Mouse (Mus musculus) hindbrain, embryonic 13.5 days (tissue): ENCODE measurements around the gene Mrpl24. TPM values are rescaled to one million over a fixed set of nuclear protein-coding genes. Genes with fewer than 3 reads are reported as not detected.

Experiments used
- ATAC-seq: fragments of 200-750 bp; cut with Nextera tagmentation; 2 replicates; pipeline ENCODE4 v1.8.0; 2017; ENCODE audit warnings: moderate TSS enrichment; ENCODE audit not compliant: low FRiP score
- H3K27ac ChIP-seq: fragments of 300-500 bp; sonication (generic); 2 replicates; pipeline ENCODE4 v1.5.1; 2015; ENCODE audit warnings: inconsistent platforms, mild to moderate bottlenecking, moderate library complexity
- H3K27me3 ChIP-seq: fragments of 300-500 bp; sonication (generic); 2 replicates; pipeline ENCODE4 v1.6.1; 2015; ENCODE audit warnings: mild to moderate bottlenecking, inconsistent platforms
- H3K36me3 ChIP-seq: fragments of 300-500 bp; sonication (generic); 2 replicates; pipeline ENCODE4 v1.6.1; 2015; ENCODE audit warnings: mild to moderate bottlenecking, inconsistent platforms
- H3K4me1 ChIP-seq: fragments of 300-500 bp; sonication (generic); replicated peaks from 2 replicates; pipeline ENCODE4 v1.6.1; 2015; ENCODE audit warnings: inconsistent platforms
- H3K4me2 ChIP-seq: fragments of 300-500 bp; sonication (generic); 2 replicates; pipeline ENCODE4 v1.6.1; 2015; ENCODE audit warnings: inconsistent platforms, mild to moderate bottlenecking, moderate library complexity
- H3K4me3 ChIP-seq: fragments of 300-500 bp; sonication (generic); 2 replicates; pipeline ENCODE4 v1.5.1; 2015; ENCODE audit warnings: mild to moderate bottlenecking, inconsistent platforms
- H3K9ac ChIP-seq: fragments of 300-500 bp; sonication (generic); 2 replicates; pipeline ENCODE4 v1.6.1; 2015; ENCODE audit warnings: mild to moderate bottlenecking, inconsistent platforms
- H3K9me3 ChIP-seq: fragments of 300-500 bp; sonication (generic); 2 replicates; pipeline ENCODE4 v1.6.1; 2016; ENCODE audit warnings: inconsistent platforms
- WGBS: fragments of 180-500 bp; shearing (Covaris S2); methylation state at CpG from one replicate; pipeline ENCODE4 v1.1.7; 2015; 5-methylcytosine and 5-hydroxymethylcytosine counted together
- polyA plus RNA-seq: library from polyadenylated mRNA; unstranded; fragments of >200 nt; fragmentation: Nextera tagmentation; extraction: Ambion mirVana; gene quantifications from 2 replicates; pipeline ENCODE4 v1.2.1, GENCODE M21; 2015

Gene Mrpl24
- polyA plus RNA-seq, 1 experiment from 2014 or later: 70.1 TPM

DNA sequence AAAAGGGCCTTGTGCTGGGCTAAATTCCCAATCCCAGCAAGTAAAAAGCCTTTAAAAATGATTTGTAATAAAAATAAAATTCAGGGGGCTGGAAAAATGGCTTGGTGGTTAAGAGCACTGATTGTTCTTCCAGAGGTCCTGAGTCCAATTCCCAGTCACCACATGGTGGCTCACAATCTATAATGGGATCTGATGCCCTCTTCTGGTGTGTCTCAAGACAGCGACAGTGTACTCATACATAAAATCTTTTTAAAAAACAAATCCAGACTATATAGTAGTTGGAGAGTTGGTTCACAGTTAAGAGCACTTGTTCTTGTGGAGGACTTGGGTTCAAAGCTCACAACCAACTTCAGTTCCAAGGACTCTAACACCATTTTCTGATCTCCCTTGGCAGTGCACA lies 2.3 kb upstream of the Mrpl24 start:
- 98% methylated on average over 1 of the region's 1 CpGs for WGBS
- no peaks in the 10 kb centered on the region for H3K27me3 ChIP-seq
- H3K9me3 ChIP-seq: no peaks in the 10 kb centered on the region
- no peak overlapping the region for H3K9ac ChIP-seq
- peaks cover 44% of the 10 kb centered on the region for H3K36me3 ChIP-seq
- H3K4me2 ChIP-seq: no peak overlapping the region
- no peak overlapping the region for H3K27ac ChIP-seq
- ATAC-seq: no peak
- H3K4me3 ChIP-seq: no peak overlapping the region
- peaks cover 17% of the 10 kb centered on the region for H3K4me1 ChIP-seq

DNA sequence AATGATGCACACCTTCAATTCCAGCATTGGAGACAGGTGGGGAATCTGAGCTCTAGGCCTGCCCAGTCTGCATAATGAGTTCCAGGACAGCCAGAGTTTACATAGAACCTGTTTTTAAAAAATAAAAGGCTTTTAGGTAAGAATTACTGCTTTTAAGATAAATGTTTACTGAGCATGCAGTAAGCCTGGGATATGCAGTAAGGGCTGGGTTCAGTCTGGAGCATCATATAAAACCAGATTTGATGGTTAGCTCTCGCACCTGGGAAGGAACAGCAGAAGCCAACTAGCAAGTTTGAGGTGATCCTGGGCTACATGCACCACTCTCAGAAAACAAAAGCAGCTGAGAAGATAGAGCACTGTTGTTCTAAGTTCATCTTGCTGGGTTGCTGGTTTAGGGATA lies 755 bp upstream of the Mrpl24 start:
- Histone ChIP-seq H3K4me3 (peak overlapping the region; percentile 71; the same call in 1 of the 2 replicates), H3K27ac (peak overlapping the region; percentile 86; the same call in 1 of the 2 replicates), H3K9ac (no peak overlapping the region), H3K27me3 (no peaks in the 10 kb centered on the region), H3K4me1 (peaks cover 17% of the 10 kb centered on the region), H3K4me2 (peak overlapping the region; percentile 91), H3K9me3 (no peaks in the 10 kb centered on the region), H3K36me3 (peaks cover 53% of the 10 kb centered on the region)
- ATAC-seq: peak; percentile 2; the same call in 1 of the 2 replicates
- 93% methylated on average over 1 of the region's 1 CpGs for WGBS

DNA sequence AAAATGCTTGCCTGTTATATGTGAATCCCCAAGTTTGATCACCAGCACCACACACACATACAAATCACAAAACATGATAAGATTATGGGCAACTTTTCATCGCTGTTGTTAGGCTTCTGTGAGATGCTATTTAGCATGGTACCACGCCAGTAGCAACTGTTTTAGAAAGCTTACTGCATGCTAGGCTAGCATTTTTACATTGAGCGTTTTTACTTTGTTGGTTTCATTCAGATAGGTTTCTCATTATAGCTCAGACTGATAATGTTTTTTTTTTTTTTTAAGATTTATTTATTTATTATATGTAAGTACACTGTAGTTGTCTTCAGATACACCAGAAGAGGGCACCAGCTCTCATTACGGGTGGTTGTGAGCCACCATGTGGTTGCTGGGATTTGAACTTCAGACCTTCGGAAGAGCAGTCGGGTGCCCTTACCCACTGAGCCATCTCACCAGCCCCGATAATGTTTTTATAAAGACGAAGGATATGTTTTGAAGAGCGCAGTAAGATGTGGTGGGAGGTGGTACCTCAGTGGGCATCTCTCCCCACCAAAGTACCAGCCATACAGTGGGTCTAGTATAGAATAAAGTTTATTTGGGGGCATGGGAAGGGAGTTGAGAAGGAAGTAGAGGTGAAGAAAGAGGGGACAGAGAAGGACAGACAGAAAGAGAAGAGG lies 1.1 kb downstream of the Mrpl24 start:
- Histone ChIP-seq H3K36me3 (peaks cover 53% of the 10 kb centered on the region), H3K4me3 (peak overlapping the region; percentile 71), H3K9ac (peak overlapping the region; percentile 81), H3K27ac (no peak overlapping the region; the same call in 1 of the 2 replicates), H3K9me3 (no peaks in the 10 kb centered on the region), H3K4me2 (peak overlapping the region; percentile 91), H3K27me3 (no peaks in the 10 kb centered on the region), H3K4me1 (peaks cover 17% of the 10 kb centered on the region)
- no peak for ATAC-seq
- 64% methylated on average over 9 of the region's 9 CpGs for WGBS

DNA sequence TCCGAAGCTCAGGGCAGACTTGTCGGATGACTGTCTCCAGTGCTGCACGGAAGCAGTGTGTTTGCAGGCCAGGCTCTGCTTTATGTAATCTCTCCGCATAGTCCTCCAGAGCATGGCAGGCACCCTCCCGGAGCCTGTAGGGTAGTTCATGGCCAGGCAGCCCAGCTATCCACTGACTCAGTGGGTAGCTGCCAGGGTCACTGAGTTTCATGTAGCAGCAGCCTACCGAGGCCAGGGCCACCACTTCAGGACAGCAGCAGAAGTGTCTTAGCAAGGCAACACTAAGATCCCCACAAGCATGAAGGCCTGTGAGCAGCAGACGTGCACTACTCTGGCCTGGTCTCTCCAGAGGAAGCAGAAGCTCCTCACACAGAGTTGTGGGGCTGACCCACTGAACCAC lies 5.7 kb downstream of the Mrpl24 start:
- WGBS: 90% methylated on average over 7 of the region's 7 CpGs

DNA sequence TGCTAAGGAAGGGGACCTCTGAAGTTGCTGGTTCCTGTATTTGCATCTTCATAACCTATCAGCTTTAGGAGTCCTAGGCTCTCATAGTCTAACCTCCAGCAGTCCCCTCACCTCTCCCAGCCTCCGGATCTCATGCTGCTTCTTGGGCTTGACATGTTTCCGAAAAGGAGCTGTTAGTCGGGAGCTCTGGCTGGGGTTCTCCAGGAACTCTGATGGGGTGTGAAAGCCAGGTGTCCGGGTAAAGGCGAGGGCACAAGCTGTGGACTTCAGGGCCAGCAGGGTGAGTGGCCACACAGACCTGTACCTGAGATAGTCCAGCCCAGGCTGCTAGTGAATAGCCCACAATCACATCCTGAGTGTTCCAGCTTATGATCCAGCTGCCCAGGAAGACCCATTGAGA lies 8.1 kb downstream of the Mrpl24 start:
- peaks cover 26% of the 10 kb centered on the region for H3K4me1 ChIP-seq
- ATAC-seq: no peak
- H3K9me3 ChIP-seq: no peaks in the 10 kb centered on the region
- no peak overlapping the region for H3K4me2 ChIP-seq
- no peak overlapping the region for H3K27ac ChIP-seq
- H3K4me3 ChIP-seq: no peak overlapping the region
- H3K9ac ChIP-seq: no peak overlapping the region
- peaks cover 57% of the 10 kb centered on the region for H3K36me3 ChIP-seq
- 90% methylated on average over 5 of the region's 5 CpGs for WGBS
- H3K27me3 ChIP-seq: no peaks in the 10 kb centered on the region

More for the DNA sequence above, 5.7 kb downstream of the Mrpl24 start:
- no peak overlapping the region for H3K27ac ChIP-seq
- no peaks in the 10 kb centered on the region for H3K9me3 ChIP-seq
- ATAC-seq: no peak
- H3K4me1 ChIP-seq: peaks cover 20% of the 10 kb centered on the region
- H3K9ac ChIP-seq: no peak overlapping the region
- H3K4me2 ChIP-seq: no peak overlapping the region
- H3K4me3 ChIP-seq: no peak overlapping the region
- H3K36me3 ChIP-seq: peaks cover 57% of the 10 kb centered on the region
- H3K27me3 ChIP-seq: no peaks in the 10 kb centered on the region

DNA sequence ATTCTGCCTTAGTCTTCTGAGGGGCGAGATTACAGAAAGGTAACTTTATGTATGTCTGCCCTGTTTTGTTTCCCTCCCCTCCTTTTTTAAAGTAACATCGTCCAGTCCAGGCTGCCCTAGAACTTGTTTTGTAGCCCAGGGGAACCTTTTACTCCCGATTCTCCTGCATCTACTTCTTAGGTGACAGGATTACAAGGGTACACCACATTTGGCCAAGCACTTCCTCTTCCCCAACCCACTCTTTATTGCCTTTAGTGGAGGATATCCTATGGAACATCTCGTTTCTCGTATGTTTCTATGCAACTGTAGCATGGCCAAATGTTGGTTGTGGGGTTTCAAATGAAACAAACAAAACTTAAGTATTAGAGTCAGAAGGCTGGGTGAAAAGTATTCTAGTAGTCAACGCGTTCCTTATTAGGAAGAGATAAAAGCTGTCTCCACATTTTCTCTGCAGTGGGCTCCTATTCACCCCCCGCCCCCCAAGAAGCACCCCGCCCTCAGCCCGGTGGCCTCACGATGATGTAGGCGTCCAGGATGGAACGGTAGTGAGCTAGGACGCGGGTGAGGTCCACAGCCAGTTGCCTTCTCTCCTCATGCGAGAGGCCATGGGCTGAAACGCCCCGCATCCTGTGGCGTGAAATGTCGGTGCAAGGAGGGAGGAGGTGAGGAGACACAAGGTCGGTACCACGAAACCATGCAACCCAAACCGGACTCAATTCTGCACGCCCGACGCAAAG lies 10.2 kb downstream of the Mrpl24 start:
- H3K4me2 ChIP-seq: peak overlapping the region; percentile 81
- no peaks in the 10 kb centered on the region for H3K9me3 ChIP-seq
- H3K4me3 ChIP-seq: peak overlapping the region; percentile 93
- 6% methylated on average over 26 of the region's 26 CpGs for WGBS
- peak overlapping the region; percentile 93 for H3K27ac ChIP-seq
- H3K36me3 ChIP-seq: peaks cover 44% of the 10 kb centered on the region
- ATAC-seq: peak; percentile 57
- peaks cover 42% of the 10 kb centered on the region for H3K4me1 ChIP-seq
- H3K27me3 ChIP-seq: no peaks in the 10 kb centered on the region
- peak overlapping the region; percentile 96 for H3K9ac ChIP-seq

DNA sequence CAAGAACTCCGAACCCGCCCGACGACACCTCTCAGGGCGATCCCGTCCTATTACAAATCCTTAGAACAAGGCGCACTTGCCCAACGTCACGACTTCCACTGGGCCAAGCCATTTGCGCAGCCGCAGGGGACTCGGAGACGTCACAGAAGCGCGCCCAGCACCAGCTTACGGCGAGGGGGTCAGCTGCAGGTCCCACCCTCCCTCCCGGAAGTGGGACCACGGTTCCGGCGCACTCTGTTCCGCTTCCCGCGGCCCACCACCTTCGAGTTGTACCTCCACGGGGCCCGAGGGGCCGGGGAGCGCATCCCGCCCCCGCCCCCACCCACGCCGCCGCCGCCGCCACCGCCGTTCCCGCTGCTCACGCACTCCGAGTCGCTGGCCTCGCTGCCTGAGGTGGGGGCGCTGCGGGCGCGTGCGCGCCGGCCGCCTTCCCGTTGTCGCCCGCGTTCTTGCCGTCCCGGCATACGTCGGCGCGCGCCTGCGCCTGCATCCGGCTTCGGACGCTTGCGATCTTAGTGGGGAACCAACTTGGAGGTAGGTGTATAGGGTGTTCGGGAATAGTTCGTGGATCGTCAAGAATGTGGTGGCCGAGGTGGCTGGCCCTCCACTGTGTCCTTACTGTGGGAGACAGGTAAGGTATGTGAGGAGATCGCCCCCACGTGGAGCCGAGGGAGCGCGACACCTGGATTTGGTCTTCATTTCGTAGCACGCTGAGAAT lies 10.9 kb downstream of the Mrpl24 start, which contains the start of the genes Isg20l2 and Rrnad1:
Gene Isg20l2, plus strand, starts transcription at position 237 of the 718 bp plus-strand sequence.
Gene Rrnad1, minus strand, starts transcription at position 640 of the 718 bp plus-strand sequence.
- H3K4me2 ChIP-seq: peak within 1 kb of the TSS; percentile 81
- peak within 1 kb of the TSS; percentile 93 for H3K4me3 ChIP-seq
- H3K27ac ChIP-seq: peak within 1 kb of the TSS; percentile 93
- H3K36me3 ChIP-seq: peaks cover 41% of the 10 kb centered on the region
- WGBS: under 1% methylated on average over 63 of the region's 78 CpGs
- no peaks in the 10 kb centered on the region for H3K9me3 ChIP-seq
- H3K27me3 ChIP-seq: no peaks in the 10 kb centered on the region
- H3K4me1 ChIP-seq: peaks cover 46% of the 10 kb centered on the region
- H3K9ac ChIP-seq: peak within 1 kb of the TSS; percentile 96
- peak; percentile 98 for ATAC-seq

DNA sequence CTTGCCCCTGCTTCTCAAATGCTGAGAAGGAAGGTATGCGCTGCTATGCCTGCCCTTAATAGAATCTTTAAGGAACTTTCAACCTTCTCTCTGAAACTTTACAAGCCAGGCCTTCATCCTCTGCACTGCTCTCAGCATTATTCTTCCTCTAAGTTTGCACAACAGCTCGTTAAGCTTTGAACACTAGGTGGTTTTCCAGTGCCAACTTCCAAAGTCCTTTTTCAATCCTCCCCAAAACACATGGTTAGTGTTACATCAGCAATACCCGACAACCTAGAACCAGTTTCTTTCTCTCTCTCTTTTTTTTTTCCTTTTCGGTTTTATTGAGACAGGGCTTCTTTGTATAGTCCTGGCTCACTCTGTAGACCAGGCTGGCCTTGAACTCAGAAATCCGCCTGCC lies 14.7 kb downstream of the Mrpl24 start:
- 0 out of 2 replicates have a peak overlapping the region, but pooled peaks have one; percentile 13 for H3K9ac ChIP-seq
- H3K27me3 ChIP-seq: no peaks in the 10 kb centered on the region
- H3K4me1 ChIP-seq: peaks cover 55% of the 10 kb centered on the region
- H3K4me3 ChIP-seq: no peak overlapping the region
- no peaks in the 10 kb centered on the region for H3K9me3 ChIP-seq
- H3K4me2 ChIP-seq: no peak overlapping the region
- no peak overlapping the region for H3K27ac ChIP-seq
- WGBS: 91% methylated on average over 5 of the region's 5 CpGs
- peaks cover 46% of the 10 kb centered on the region for H3K36me3 ChIP-seq
- no peak for ATAC-seq

DNA sequence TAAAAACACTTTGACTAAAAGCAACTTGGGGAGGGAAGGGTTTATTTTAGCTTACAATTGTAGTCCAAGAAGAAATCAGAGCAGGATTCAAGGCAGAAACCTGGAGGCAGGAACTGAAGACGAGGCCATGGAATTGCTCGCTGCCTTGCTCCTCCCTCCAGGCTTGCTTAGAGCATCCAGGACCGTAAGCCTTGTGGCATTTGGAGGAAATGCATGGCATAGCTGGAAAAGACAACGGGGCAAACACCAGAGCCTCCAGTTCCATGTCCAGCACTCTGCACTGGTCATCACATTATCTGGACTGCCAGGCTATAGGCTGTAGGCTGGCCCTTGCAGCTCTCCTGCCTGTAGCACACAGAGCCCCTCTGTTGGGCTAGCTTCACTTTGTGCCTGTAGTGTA lies 15.2 kb downstream of the Mrpl24 start:
- Histone ChIP-seq H3K27ac (no peak overlapping the region), H3K4me2 (no peak overlapping the region), H3K9me3 (no peaks in the 10 kb centered on the region), H3K4me3 (no peak overlapping the region), H3K27me3 (no peaks in the 10 kb centered on the region), H3K9ac (no peak overlapping the region), H3K4me1 (peaks cover 50% of the 10 kb centered on the region), H3K36me3 (peaks cover 51% of the 10 kb centered on the region)
- 72% methylated on average over 4 of the region's 4 CpGs for WGBS
- no peak for ATAC-seq

DNA sequence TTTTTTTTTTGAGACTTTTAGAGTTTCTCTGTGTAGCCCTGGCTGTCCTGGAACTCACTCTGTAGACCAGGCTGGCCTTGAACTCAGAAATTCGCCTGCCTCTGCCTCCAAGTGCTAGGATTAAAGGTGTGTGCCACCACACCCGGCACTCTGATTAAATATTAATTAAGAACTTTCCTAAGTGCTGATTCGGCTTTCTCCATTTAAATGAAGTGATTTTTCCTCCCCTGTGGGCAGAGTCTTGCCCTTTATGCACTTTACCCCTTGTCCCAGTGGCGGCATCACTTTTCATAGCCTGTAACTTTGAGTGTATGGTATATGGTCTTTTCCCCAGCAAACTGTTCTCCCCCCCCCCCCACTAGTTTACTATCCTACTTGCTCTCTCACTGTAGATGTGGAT lies 15.9 kb downstream of the Mrpl24 start:
- Histone ChIP-seq H3K27me3 (no peaks in the 10 kb centered on the region), H3K27ac (no peak overlapping the region), H3K4me3 (no peak overlapping the region), H3K4me1 (peaks cover 49% of the 10 kb centered on the region), H3K9me3 (no peaks in the 10 kb centered on the region), H3K4me2 (no peak overlapping the region), H3K9ac (no peak overlapping the region), H3K36me3 (peaks cover 58% of the 10 kb centered on the region)
- 85% methylated on average over 4 of the region's 4 CpGs for WGBS
- no peak for ATAC-seq

DNA sequence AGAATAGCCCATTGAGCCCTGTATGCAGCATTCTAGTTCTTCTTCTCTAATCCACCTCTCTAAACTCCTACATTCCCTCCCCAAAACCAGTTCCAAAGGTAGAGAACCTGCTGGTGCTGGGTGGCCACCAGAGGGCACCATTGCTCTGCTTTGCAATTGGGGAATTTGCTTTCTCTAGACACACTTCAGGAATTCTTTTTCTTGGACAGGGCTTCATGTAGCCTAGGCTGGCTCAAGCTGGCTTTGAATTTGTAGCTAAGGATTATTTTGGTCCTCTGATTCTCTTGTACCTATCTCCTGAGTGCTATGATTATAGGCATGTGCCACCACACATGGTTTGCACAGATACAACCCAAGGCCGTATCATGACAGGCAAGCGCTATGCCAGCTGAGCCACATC lies 16.5 kb downstream of the Mrpl24 start:
- Histone ChIP-seq H3K4me3 (no peak overlapping the region), H3K27me3 (no peaks in the 10 kb centered on the region), H3K9ac (0 out of 2 replicates have a peak overlapping the region, but pooled peaks have one; percentile 24), H3K9me3 (no peaks in the 10 kb centered on the region), H3K27ac (no peak overlapping the region), H3K4me1 (peaks cover 48% of the 10 kb centered on the region), H3K36me3 (peaks cover 62% of the 10 kb centered on the region), H3K4me2 (no peak overlapping the region)
- 95% methylated on average over 2 of the region's 2 CpGs for WGBS
- ATAC-seq: 0 out of 2 replicates have a peak, but pooled peaks have one; percentile 54

DNA sequence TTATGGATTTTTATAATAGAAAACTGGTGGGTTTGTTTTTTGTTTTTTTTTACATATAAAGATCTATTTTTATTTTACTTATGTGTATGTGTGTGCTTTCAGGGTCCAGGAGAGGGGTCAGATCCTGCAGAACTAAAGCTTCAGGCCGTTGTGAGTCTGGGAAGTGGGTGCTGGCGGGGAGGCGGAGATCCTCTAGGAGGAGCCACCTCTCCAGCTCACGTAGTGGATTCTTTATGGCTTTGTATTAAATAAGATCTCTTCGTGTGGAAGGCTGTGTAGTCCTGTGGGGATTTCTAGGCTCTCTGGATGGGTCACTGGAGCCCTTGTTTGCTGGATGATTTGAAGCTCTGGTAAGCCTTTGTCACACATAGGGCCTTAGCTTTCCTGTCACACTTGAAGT lies 21.3 kb downstream of the Mrpl24 start:
- Histone ChIP-seq H3K9ac (no peak overlapping the region), H3K4me2 (no peak overlapping the region), H3K27me3 (no peaks in the 10 kb centered on the region), H3K4me3 (no peak overlapping the region), H3K4me1 (peaks cover 22% of the 10 kb centered on the region), H3K27ac (no peak overlapping the region), H3K36me3 (peaks cover 72% of the 10 kb centered on the region), H3K9me3 (no peaks in the 10 kb centered on the region)
- whole genome bisulfite sequencing: 57% methylated on average over 5 of the region's 5 CpGs
- ATAC-seq: no peak
